Mouse (Mus musculus) forebrain, embryonic 13.5 days (tissue): ENCODE data around the gene Slc34a1. TPM values are rescaled to one million over a fixed set of nuclear protein-coding genes. Genes with fewer than 3 reads are reported as not detected.
A peak's percentile ranks its signal among the peaks of the same experiment; 100 is the strongest.

Source experiments
- ATAC-seq: fragments of 200-750 bp; cut with Nextera tagmentation; 2 replicates; pipeline ENCODE4 v1.8.0; 2017
- H3K27ac ChIP-seq: fragments of 300-500 bp; sonication (generic); 2 replicates; pipeline ENCODE4 v1.5.1; 2015; ENCODE audit warnings: inconsistent platforms, mild to moderate bottlenecking, moderate library complexity
- H3K27me3 ChIP-seq: fragments of 300-500 bp; sonication (generic); 2 replicates; pipeline ENCODE4 v1.6.1; 2015; ENCODE audit warnings: mild to moderate bottlenecking, inconsistent platforms
- H3K36me3 ChIP-seq: fragments of 300-500 bp; sonication (generic); 2 replicates; pipeline ENCODE4 v1.6.1; 2015; ENCODE audit warnings: mild to moderate bottlenecking, inconsistent platforms; ENCODE audit not compliant: poor library complexity, severe bottlenecking
- H3K4me1 ChIP-seq: fragments of 300-500 bp; sonication (generic); 2 replicates; pipeline ENCODE4 v1.6.1; 2015; ENCODE audit warnings: inconsistent platforms
- H3K4me2 ChIP-seq: fragments of 300-500 bp; sonication (generic); 2 replicates; pipeline ENCODE4 v1.6.1; 2015; ENCODE audit warnings: inconsistent platforms, mild to moderate bottlenecking, moderate library complexity
- H3K4me3 ChIP-seq: fragments of 300-500 bp; sonication (generic); 2 replicates; pipeline ENCODE4 v1.5.1; 2015; ENCODE audit warnings: mild to moderate bottlenecking, inconsistent platforms
- H3K9ac ChIP-seq: fragments of 300-500 bp; sonication (generic); 2 replicates; pipeline ENCODE4 v1.6.1; 2015; ENCODE audit warnings: mild to moderate bottlenecking, inconsistent platforms
- H3K9me3 ChIP-seq: fragments of 300-500 bp; sonication (generic); replicated peaks from 2 replicates; pipeline ENCODE4 v1.6.1; 2016; ENCODE audit warnings: inconsistent platforms
- WGBS: fragments of 180-500 bp; shearing (Covaris S2); methylation state at CpG from one replicate; pipeline ENCODE4 v1.1.7; 2015; 5-methylcytosine and 5-hydroxymethylcytosine counted together
- polyA plus RNA-seq: library from polyadenylated mRNA; unstranded; fragments of >200 nt; fragmentation: Nextera tagmentation; extraction: Ambion mirVana; gene quantifications from 2 replicates; pipeline ENCODE4 v1.2.1, GENCODE M21; 2015

Gene Slc34a1
- polyA plus RNA-seq, 1 experiment from 2014 or later: not detected

GRCm38 (mm10) chr13:55378907-55379580 lies 18.9 kb upstream of the Slc34a1 start:
- H3K4me3 ChIP-seq: no peak overlapping the region
- H3K27ac ChIP-seq: no peak overlapping the region
- 5% methylated on average over 32 of the region's 32 CpGs for WGBS
- H3K9ac ChIP-seq: no peak overlapping the region
- 0 out of 2 replicates have a peak, but pooled peaks cover 4% of the 10 kb centered on the region for H3K4me1 ChIP-seq
- H3K36me3 ChIP-seq: no peaks in the 10 kb centered on the region
- peaks cover 78% of the 10 kb centered on the region for H3K27me3 ChIP-seq
- no peak for ATAC-seq
- no peaks in the 10 kb centered on the region for H3K9me3 ChIP-seq
- H3K4me2 ChIP-seq: no peak overlapping the region

DNA sequence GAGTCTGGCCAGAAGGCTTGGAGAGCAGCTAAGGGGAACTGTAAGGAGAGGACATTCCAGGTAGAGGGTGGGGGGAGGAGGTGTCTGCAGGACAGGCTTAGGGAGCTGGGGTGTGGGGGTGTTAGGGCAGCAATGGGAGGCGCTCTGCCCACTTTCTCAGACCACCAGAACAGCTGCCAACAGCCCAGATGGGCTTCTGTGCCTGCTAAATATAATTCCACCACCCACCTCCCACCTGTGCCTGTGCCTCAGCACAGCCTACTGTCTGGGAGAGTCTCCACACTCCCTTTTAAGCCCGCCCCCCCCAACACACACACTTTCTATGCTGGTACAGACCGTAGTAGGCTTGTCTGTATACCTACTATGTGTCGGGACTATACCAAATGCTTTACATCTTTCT lies 16.2 kb upstream of the Slc34a1 start:
- H3K4me3 ChIP-seq: no peak overlapping the region
- WGBS: 79% methylated on average over 4 of the region's 4 CpGs
- H3K4me2 ChIP-seq: no peak overlapping the region
- no peak overlapping the region for H3K27ac ChIP-seq
- no peaks in the 10 kb centered on the region for H3K36me3 ChIP-seq
- 0 out of 2 replicates have a peak, but pooled peaks cover 4% of the 10 kb centered on the region for H3K4me1 ChIP-seq
- no peaks in the 10 kb centered on the region for H3K9me3 ChIP-seq
- peaks cover 60% of the 10 kb centered on the region for H3K27me3 ChIP-seq
- no peak overlapping the region for H3K9ac ChIP-seq
- ATAC-seq: no peak

DNA sequence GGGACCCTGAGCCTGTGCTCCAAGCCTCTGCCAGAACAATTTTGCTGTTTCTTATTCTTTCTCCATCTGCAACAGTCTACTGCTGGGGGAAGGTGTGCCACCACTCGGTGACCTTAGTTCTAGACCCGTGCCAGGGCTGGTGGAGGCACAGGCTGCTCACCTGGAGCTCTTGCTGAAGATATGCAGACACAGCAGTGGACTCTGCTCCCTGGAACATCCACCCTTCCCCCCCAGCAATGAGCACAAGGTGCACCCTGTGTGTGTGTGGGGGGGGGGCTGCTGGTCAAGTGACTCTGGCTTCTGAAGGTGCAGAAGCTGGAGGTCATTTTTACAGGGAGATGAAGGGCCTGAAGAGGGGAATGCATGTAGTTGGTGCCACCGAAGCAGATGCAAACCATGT lies 7.3 kb upstream of the Slc34a1 start:
- WGBS: 81% methylated on average over 3 of the region's 3 CpGs
- H3K4me3 ChIP-seq: no peak overlapping the region

DNA sequence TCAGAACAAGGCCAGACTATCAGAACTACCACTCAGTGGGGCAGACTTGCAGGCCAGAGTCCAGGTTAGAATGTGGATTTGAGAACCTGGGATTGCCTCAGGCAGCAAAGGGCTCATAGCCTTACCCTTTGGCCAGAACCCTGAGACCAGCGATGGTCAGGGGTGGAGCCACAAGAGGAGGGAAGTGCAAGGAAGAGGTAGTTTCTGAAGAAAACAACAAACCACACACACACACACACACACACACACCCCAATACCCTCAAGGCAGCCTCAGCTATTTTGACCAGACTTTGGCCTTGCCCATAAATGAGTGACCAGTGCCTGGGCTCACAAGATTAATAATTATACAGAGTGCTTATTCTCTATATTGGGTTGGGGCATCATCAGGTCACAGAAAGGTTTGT lies 6.4 kb upstream of the Slc34a1 start:
- no peak overlapping the region for H3K4me3 ChIP-seq
- H3K4me1 ChIP-seq: no peaks in the 10 kb centered on the region
- H3K27ac ChIP-seq: no peak overlapping the region
- peaks cover 4% of the 10 kb centered on the region; the same call in 1 of the 2 replicates for H3K27me3 ChIP-seq
- H3K9ac ChIP-seq: no peak overlapping the region
- no peaks in the 10 kb centered on the region for H3K9me3 ChIP-seq
- WGBS: 100% methylated on average over 1 of the region's 1 CpGs
- H3K4me2 ChIP-seq: no peak overlapping the region
- no peaks in the 10 kb centered on the region for H3K36me3 ChIP-seq
- no peak for ATAC-seq

More for the DNA sequence above, 7.3 kb upstream of the Slc34a1 start:
- H3K4me2 ChIP-seq: no peak overlapping the region
- H3K9me3 ChIP-seq: no peaks in the 10 kb centered on the region
- no peak for ATAC-seq
- H3K36me3 ChIP-seq: no peaks in the 10 kb centered on the region
- H3K27ac ChIP-seq: no peak overlapping the region
- H3K27me3 ChIP-seq: no peaks in the 10 kb centered on the region
- no peaks in the 10 kb centered on the region for H3K4me1 ChIP-seq
- H3K9ac ChIP-seq: no peak overlapping the region

GRCm38 (mm10) chr13:55392933-55393332 lies 5.1 kb upstream of the Slc34a1 start:
- ATAC-seq: no peak
- no peaks in the 10 kb centered on the region for H3K9me3 ChIP-seq
- no peaks in the 10 kb centered on the region for H3K4me1 ChIP-seq
- H3K27me3 ChIP-seq: peaks cover 4% of the 10 kb centered on the region; the same call in 1 of the 2 replicates
- no peak overlapping the region for H3K4me3 ChIP-seq
- no peak overlapping the region for H3K4me2 ChIP-seq
- no peak overlapping the region for H3K9ac ChIP-seq
- H3K36me3 ChIP-seq: no peaks in the 10 kb centered on the region
- 67% methylated on average over 4 of the region's 4 CpGs for WGBS
- no peak overlapping the region for H3K27ac ChIP-seq

- ATAC-seq: no peak
- no peak overlapping the region for H3K9ac ChIP-seq
- no peaks in the 10 kb centered on the region for H3K36me3 ChIP-seq
- H3K4me3 ChIP-seq: no peak overlapping the region
- H3K9me3 ChIP-seq: no peaks in the 10 kb centered on the region
- 64% methylated on average over 5 of the region's 5 CpGs for WGBS
- H3K4me2 ChIP-seq: no peak overlapping the region
- H3K27me3 ChIP-seq: peaks cover 7% of the 10 kb centered on the region; the same call in 1 of the 2 replicates
- peaks cover 14% of the 10 kb centered on the region for H3K4me1 ChIP-seq
- H3K27ac ChIP-seq: no peak overlapping the region
Observed at GRCm38 (mm10) chr13:55399300-55400038, 1.5 kb downstream of the Slc34a1 start.

- WGBS: 83% methylated on average over 1 of the region's 1 CpGs
- no peaks in the 10 kb centered on the region for H3K9me3 ChIP-seq
Observed at GRCm38 (mm10) chr13:55400039-55400346, 2.0 kb downstream of the Slc34a1 start.

GRCm38 (mm10) chr13:55403266-55403665 lies 5.3 kb downstream of the Slc34a1 start:
- Histone ChIP-seq H3K27ac (no peak overlapping the region), H3K27me3 (0 out of 2 replicates have a peak, but pooled peaks cover under 1% of the 10 kb centered on the region), H3K9me3 (no peaks in the 10 kb centered on the region), H3K4me2 (no peak overlapping the region), H3K9ac (no peak overlapping the region), H3K4me3 (no peak overlapping the region), H3K4me1 (peaks cover 24% of the 10 kb centered on the region), H3K36me3 (no peaks in the 10 kb centered on the region)
- 71% methylated on average over 7 of the region's 7 CpGs for WGBS
- ATAC-seq: no peak

More at GRCm38 (mm10) chr13:55400039-55400346, 2.0 kb downstream of the Slc34a1 start:
- Histone ChIP-seq H3K4me1 (peaks cover 17% of the 10 kb centered on the region), H3K9ac (no peak overlapping the region), H3K36me3 (no peaks in the 10 kb centered on the region), H3K27me3 (peaks cover 7% of the 10 kb centered on the region; the same call in 1 of the 2 replicates), H3K27ac (no peak overlapping the region), H3K4me2 (no peak overlapping the region), H3K4me3 (no peak overlapping the region)
- no peak for ATAC-seq

DNA sequence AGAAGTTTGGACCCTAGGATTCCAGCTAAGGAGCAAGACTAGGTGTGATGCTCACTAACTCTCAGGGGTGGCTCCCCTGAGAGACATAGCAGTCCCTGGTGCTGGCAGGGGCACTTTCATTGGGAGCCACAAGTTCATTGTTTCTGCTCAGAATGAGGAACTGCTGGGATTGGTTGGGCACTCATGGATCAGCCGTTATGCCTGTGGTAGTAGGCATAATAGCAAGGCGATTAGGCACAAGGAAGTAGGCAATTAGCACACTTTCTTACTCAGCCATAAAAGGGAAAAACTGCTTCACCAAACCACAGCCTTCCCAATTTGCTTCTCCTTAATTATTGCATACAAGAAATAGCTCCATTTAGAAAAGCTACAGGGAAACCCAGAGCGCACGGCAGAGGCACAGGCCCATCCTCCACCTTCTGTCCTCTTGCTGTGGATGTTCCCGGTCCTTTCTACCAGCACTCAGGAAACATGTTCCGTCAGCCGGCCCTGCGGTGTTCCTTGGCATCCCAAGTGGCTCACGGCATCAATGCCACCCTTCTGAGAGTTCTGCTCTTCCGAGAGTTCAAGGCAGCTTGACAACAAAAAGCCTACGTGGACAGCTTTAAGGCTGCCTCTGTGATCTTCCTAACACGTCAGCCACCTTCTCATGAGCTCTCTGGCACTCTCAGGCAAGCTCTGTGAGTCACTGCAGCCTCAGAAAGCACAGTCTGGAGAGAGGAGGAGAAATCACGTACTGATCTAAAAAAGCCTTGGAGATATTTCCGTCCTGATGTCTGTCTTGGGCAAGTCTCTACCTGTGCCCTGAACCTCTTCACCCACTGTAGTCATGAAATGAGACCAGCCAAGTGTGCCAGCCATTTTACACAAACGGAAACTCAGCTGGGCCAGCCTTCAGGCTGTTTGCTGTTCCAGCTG lies 6.2 kb downstream of the Slc34a1 start:
- Histone ChIP-seq H3K27ac (no peak overlapping the region), H3K4me3 (no peak overlapping the region), H3K9me3 (no peaks in the 10 kb centered on the region), H3K9ac (no peak overlapping the region), H3K27me3 (no peaks in the 10 kb centered on the region), H3K36me3 (no peaks in the 10 kb centered on the region), H3K4me1 (peaks cover 24% of the 10 kb centered on the region), H3K4me2 (peak overlapping the region; percentile 16; the same call in 1 of the 2 replicates)
- WGBS: 44% methylated on average over 15 of the region's 15 CpGs
- no peak for ATAC-seq

- H3K4me2 ChIP-seq: 0 out of 2 replicates have a peak overlapping the region, but pooled peaks have one; percentile 24
- H3K36me3 ChIP-seq: no peaks in the 10 kb centered on the region
- H3K27me3 ChIP-seq: no peaks in the 10 kb centered on the region
- H3K9me3 ChIP-seq: no peaks in the 10 kb centered on the region
- H3K27ac ChIP-seq: peak overlapping the region; percentile 74
- H3K4me1 ChIP-seq: peaks cover 24% of the 10 kb centered on the region
- peak overlapping the region; percentile 53 for H3K9ac ChIP-seq
- 17% methylated on average over 11 of the region's 11 CpGs for WGBS
- no peak overlapping the region for H3K4me3 ChIP-seq
- peak; percentile 93 for ATAC-seq
Observed at GRCm38 (mm10) chr13:55404853-55405782, 7.1 kb downstream of the Slc34a1 start.

DNA sequence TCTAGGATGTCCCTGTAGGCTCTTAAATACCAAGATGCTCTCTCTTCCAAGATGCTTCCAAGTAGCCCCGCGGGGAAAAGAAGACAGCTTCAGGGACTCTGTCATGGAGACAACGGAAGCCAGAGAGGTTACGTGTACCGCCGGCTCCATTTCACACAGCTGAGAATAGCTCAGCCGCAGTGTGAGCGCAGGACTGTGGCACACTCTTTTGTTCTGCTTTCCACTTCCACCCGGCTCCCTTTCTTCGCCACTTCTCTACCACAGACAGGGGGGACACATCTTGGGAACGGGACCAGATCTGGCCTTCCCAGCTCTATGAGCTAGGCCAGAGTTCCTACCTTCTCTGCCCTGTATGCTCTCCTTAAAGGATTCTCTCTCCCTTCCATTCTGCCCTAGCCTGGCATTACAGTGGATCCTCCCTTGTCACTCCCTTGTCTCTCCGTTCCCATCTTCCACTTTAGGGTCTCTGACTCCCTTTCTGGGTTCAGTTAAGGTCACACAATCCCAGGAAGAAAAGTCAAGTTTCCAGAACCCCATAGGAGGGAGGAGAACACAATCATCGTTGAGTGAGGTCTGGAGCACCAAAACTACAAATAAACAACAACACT lies 7.9 kb downstream of the Slc34a1 start:
- peak; percentile 57 for ATAC-seq
- H3K4me3 ChIP-seq: no peak overlapping the region
- no peaks in the 10 kb centered on the region for H3K36me3 ChIP-seq
- peak overlapping the region; percentile 53 for H3K9ac ChIP-seq
- H3K4me2 ChIP-seq: 0 out of 2 replicates have a peak overlapping the region, but pooled peaks have one; percentile 24
- H3K27me3 ChIP-seq: no peaks in the 10 kb centered on the region
- peaks cover 24% of the 10 kb centered on the region for H3K4me1 ChIP-seq
- no peaks in the 10 kb centered on the region for H3K9me3 ChIP-seq
- 55% methylated on average over 13 of the region's 13 CpGs for WGBS
- peak overlapping the region; percentile 74 for H3K27ac ChIP-seq
